Mouse (Mus musculus) cerebellum, postnatal 14 days (tissue): Measurements from ENCODE around the gene Hck.

Experiments
- DNase-seq, 2 experiments: peaks; one replicate each; pipeline ENCODE4 v3.0.0; 2021; ENCODE audit warnings: mixed read lengths in 2 of 2

The Hck gene

GRCm38 (mm10) chr2:153107046-153107766 is 1.1 kb upstream of the Hck start:
- DNase-seq = no peak

- no peak for DNase-seq
These were observed 466 bp upstream of the Hck start for GRCm38 (mm10) chr2:153107802-153108201.

GRCm38 (mm10) chr2:153109596-153109995 is 1.3 kb downstream of the Hck start:
- DNase-seq = no peak

- no peak for DNase-seq
These were observed 3.0 kb downstream of the Hck start for GRCm38 (mm10) chr2:153111298-153111697.

- DNase-seq = no peak
These were observed 7.4 kb downstream of the Hck start for GRCm38 (mm10) chr2:153115679-153116081.

- no peak for DNase-seq
These were observed 8.8 kb downstream of the Hck start for GRCm38 (mm10) chr2:153117051-153117486.

GRCm38 (mm10) chr2:153119488-153119887 is 11.2 kb downstream of the Hck start:
- no peak for DNase-seq

GRCm38 (mm10) chr2:153120126-153120525 is 11.9 kb downstream of the Hck start:
- DNase-seq = no peak

GRCm38 (mm10) chr2:153121821-153122615 is 13.8 kb downstream of the Hck start:
- no peak for DNase-seq

GRCm38 (mm10) chr2:153122701-153123100 is 14.4 kb downstream of the Hck start:
- no peak for DNase-seq

- no peak for DNase-seq
These were observed 17.6 kb downstream of the Hck start for GRCm38 (mm10) chr2:153125875-153126274.

GRCm38 (mm10) chr2:153131019-153131418 is 22.8 kb downstream of the Hck start:
- DNase-seq = peak in 1 of 2 experiments; percentile 26

- DNase-seq = no peak
These were observed 26.0 kb downstream of the Hck start for GRCm38 (mm10) chr2:153134237-153134636.

GRCm38 (mm10) chr2:153136211-153136610 is 27.9 kb downstream of the Hck start:
- no peak for DNase-seq

GRCm38 (mm10) chr2:153139158-153139557 is 30.9 kb downstream of the Hck start:
- no peak for DNase-seq

GRCm38 (mm10) chr2:153139996-153140613 is 31.8 kb downstream of the Hck start:
- peak in 1 of 2 experiments; percentile 35 for DNase-seq

GRCm38 (mm10) chr2:153142620-153143199 is 34.4 kb downstream of the Hck start:
- DNase-seq = peak; percentile 81 to 84

GRCm38 (mm10) chr2:153145346-153145745 is 37.1 kb downstream of the Hck start:
- DNase-seq = no peak

- DNase-seq = no peak
These were observed 39.0 kb downstream of the Hck start for GRCm38 (mm10) chr2:153147236-153147635.

- DNase-seq = peak; percentile 90
These were observed 39.4 kb downstream of the Hck start for GRCm38 (mm10) chr2:153147715-153148114.

- no peak for DNase-seq
These were observed 41.5 kb downstream of the Hck start for GRCm38 (mm10) chr2:153149742-153150141.

- DNase-seq = no peak
These were observed 42.8 kb downstream of the Hck start for GRCm38 (mm10) chr2:153151026-153151425.
